Mouse (Mus musculus): ENCODE results near the gene Pecam1. TPM values are rescaled to one million over a fixed set of nuclear protein-coding genes. Genes with fewer than 3 reads are reported as not detected.

Gene Pecam1
- 22.5 and 25.5 TPM in 2 replicates for polyA plus RNA-seq (2016; fragmentation: Nextera tagmentation; extraction: Ambion mirVana)

GRCm38 (mm10) chr11:106750121-106750751 lies at the start of gene Pecam1:
Pecam1 (minus strand) TSS chr11:106750628.
- Histone ChIP-seq H3K27me3 (replicated peaks) (no peaks in the 10 kb centered on the region), H3K4me2 (replicated peaks) (no peak within 1 kb of the TSS), H3K27ac (no peak within 1 kb of the TSS), H3K9me3 (no peaks in the 10 kb centered on the region), H3K9ac (no peak within 1 kb of the TSS), H3K4me3 (no peak within 1 kb of the TSS), H3K4me1 (no peaks in the 10 kb centered on the region), H3K36me3 (no peaks in the 10 kb centered on the region)
- ATAC-seq (ENCODE audit: low FRiP score, low read depth): no peak
- 91% methylated on average over 13 of the region's 13 CpGs for WGBS

- Histone ChIP-seq H3K9me3 (peaks cover 5% of the 10 kb centered on the region; the same call in 1 of the 2 replicates), H3K27ac (no peak overlapping the region), H3K9ac (no peak overlapping the region), H3K4me3 (no peak overlapping the region), H3K36me3 (peaks cover 66% of the 10 kb centered on the region), H3K4me2 (replicated peaks) (no peak overlapping the region), H3K4me1 (no peaks in the 10 kb centered on the region), H3K27me3 (replicated peaks) (no peaks in the 10 kb centered on the region)
- no peak for ATAC-seq (ENCODE audit: low FRiP score, low read depth)
- 72% methylated on average over 9 of the region's 9 CpGs for WGBS
Observed at GRCm38 (mm10) chr11:106795679-106796078, 45.3 kb upstream of the Pecam1 start.

- H3K36me3 ChIP-seq: peaks cover 50% of the 10 kb centered on the region
- H3K4me1 ChIP-seq: no peaks in the 10 kb centered on the region
- H3K27me3 ChIP-seq (replicated peaks): no peaks in the 10 kb centered on the region
- H3K4me2 ChIP-seq (replicated peaks): no peak overlapping the region
- peaks cover 5% of the 10 kb centered on the region; the same call in 1 of the 2 replicates for H3K9me3 ChIP-seq
- no peak overlapping the region for H3K27ac ChIP-seq
- H3K4me3 ChIP-seq: no peak overlapping the region
- 81% methylated on average over 4 of the region's 4 CpGs for WGBS
- H3K9ac ChIP-seq: no peak overlapping the region
- no peak for ATAC-seq (ENCODE audit: low FRiP score, low read depth)
Observed at GRCm38 (mm10) chr11:106793846-106794245, 43.4 kb upstream of the Pecam1 start.

GRCm38 (mm10) chr11:106789649-106790048 lies 39.2 kb upstream of the Pecam1 start:
- H3K36me3 ChIP-seq: peaks cover 35% of the 10 kb centered on the region
- no peak for ATAC-seq (ENCODE audit: low FRiP score, low read depth)

GRCm38 (mm10) chr11:106788775-106789459 lies 38.5 kb upstream of the Pecam1 start, which contains the start of the genes Ddx5 and Cep95:
Ddx5 (minus strand) TSS chr11:106789185.
Cep95 (plus strand) TSS chr11:106789252.
- H3K4me2 ChIP-seq (replicated peaks): peak within 1 kb of the TSS; percentile 75
- peak within 1 kb of the TSS; percentile 91 for H3K4me3 ChIP-seq
- peaks cover 37% of the 10 kb centered on the region for H3K36me3 ChIP-seq
- peak within 1 kb of the TSS; percentile 97 for H3K27ac ChIP-seq
- peak; percentile 95 for ATAC-seq (ENCODE audit: low FRiP score, low read depth)
- peaks cover 11% of the 10 kb centered on the region for H3K4me1 ChIP-seq
- no peaks in the 10 kb centered on the region for H3K9me3 ChIP-seq
- H3K27me3 ChIP-seq (replicated peaks): no peaks in the 10 kb centered on the region
- WGBS: 0% methylated on average over 58 of the region's 58 CpGs
- peak within 1 kb of the TSS; percentile 99 for H3K9ac ChIP-seq

More at GRCm38 (mm10) chr11:106789649-106790048, 39.2 kb upstream of the Pecam1 start:
- Histone ChIP-seq H3K9me3 (no peaks in the 10 kb centered on the region), H3K4me2 (replicated peaks) (peak overlapping the region; percentile 75), H3K27ac (peak overlapping the region; percentile 97), H3K4me1 (peaks cover 11% of the 10 kb centered on the region), H3K4me3 (peak overlapping the region; percentile 91), H3K9ac (peak overlapping the region; percentile 99), H3K27me3 (replicated peaks) (no peaks in the 10 kb centered on the region)
- under 1% methylated on average over 6 of the region's 6 CpGs for WGBS

- peak overlapping the region; percentile 75 for H3K4me2 ChIP-seq (replicated peaks)
- no peaks in the 10 kb centered on the region for H3K27me3 ChIP-seq (replicated peaks)
- peak overlapping the region; percentile 97 for H3K27ac ChIP-seq
- peaks cover 41% of the 10 kb centered on the region for H3K36me3 ChIP-seq
- H3K9ac ChIP-seq: peak overlapping the region; percentile 99
- peaks cover 11% of the 10 kb centered on the region for H3K4me1 ChIP-seq
- ATAC-seq (ENCODE audit: low FRiP score, low read depth): peak; percentile 79
- peak overlapping the region; percentile 91 for H3K4me3 ChIP-seq
- under 1% methylated on average over 79 of the region's 79 CpGs for WGBS
- no peaks in the 10 kb centered on the region for H3K9me3 ChIP-seq
Observed at GRCm38 (mm10) chr11:106788026-106788774, 37.8 kb upstream of the Pecam1 start.

GRCm38 (mm10) chr11:106787131-106788025 lies 37.0 kb upstream of the Pecam1 start:
- Histone ChIP-seq H3K4me1 (peaks cover 13% of the 10 kb centered on the region), H3K4me3 (peak overlapping the region; percentile 91), H3K27ac (peak overlapping the region; percentile 97), H3K9me3 (no peaks in the 10 kb centered on the region), H3K4me2 (replicated peaks) (peak overlapping the region; percentile 84), H3K27me3 (replicated peaks) (no peaks in the 10 kb centered on the region), H3K9ac (peak overlapping the region; percentile 99), H3K36me3 (peaks cover 42% of the 10 kb centered on the region)
- under 1% methylated on average over 65 of the region's 65 CpGs for WGBS
- ATAC-seq (ENCODE audit: low FRiP score, low read depth): 0 out of 2 replicates have a peak, but pooled peaks have one; percentile 5

- Histone ChIP-seq H3K27me3 (replicated peaks) (no peaks in the 10 kb centered on the region), H3K4me1 (peaks cover 13% of the 10 kb centered on the region), H3K27ac (no peak overlapping the region), H3K36me3 (peaks cover 54% of the 10 kb centered on the region), H3K9ac (no peak overlapping the region), H3K4me3 (no peak overlapping the region), H3K9me3 (no peaks in the 10 kb centered on the region), H3K4me2 (replicated peaks) (no peak overlapping the region)
- WGBS: 90% methylated on average over 1 of the region's 1 CpGs
- ATAC-seq (ENCODE audit: low FRiP score, low read depth): no peak
Observed at GRCm38 (mm10) chr11:106785043-106785442, 34.6 kb upstream of the Pecam1 start.

GRCm38 (mm10) chr11:106784476-106784875 lies 34.0 kb upstream of the Pecam1 start:
- Histone ChIP-seq H3K4me3 (no peak overlapping the region), H3K27ac (no peak overlapping the region), H3K4me1 (peaks cover 13% of the 10 kb centered on the region), H3K9me3 (no peaks in the 10 kb centered on the region), H3K4me2 (replicated peaks) (no peak overlapping the region), H3K36me3 (peaks cover 56% of the 10 kb centered on the region), H3K27me3 (replicated peaks) (no peaks in the 10 kb centered on the region), H3K9ac (no peak overlapping the region)
- WGBS: 93% methylated on average over 2 of the region's 2 CpGs
- ATAC-seq (ENCODE audit: low FRiP score, low read depth): no peak

- no peak overlapping the region for H3K4me3 ChIP-seq
- WGBS: 87% methylated on average over 9 of the region's 9 CpGs
- no peak overlapping the region for H3K27ac ChIP-seq
- no peak overlapping the region for H3K4me2 ChIP-seq (replicated peaks)
- no peak for ATAC-seq (ENCODE audit: low FRiP score, low read depth)
- no peaks in the 10 kb centered on the region for H3K9me3 ChIP-seq
- peaks cover 56% of the 10 kb centered on the region for H3K36me3 ChIP-seq
- no peak overlapping the region for H3K9ac ChIP-seq
- H3K4me1 ChIP-seq: peaks cover 13% of the 10 kb centered on the region
- no peaks in the 10 kb centered on the region for H3K27me3 ChIP-seq (replicated peaks)
Observed at GRCm38 (mm10) chr11:106782841-106783764, 32.7 kb upstream of the Pecam1 start.

All from neural tube, embryonic 12.5 days (tissue).